Mouse (Mus musculus): ENCODE data around the gene Stac3. TPM values are rescaled to one million over a fixed set of nuclear protein-coding genes. Genes with fewer than 3 reads are reported as not detected.

Gene Stac3
- polyA plus RNA-seq (2012; rRNA removed): 1.5 and 5.8 TPM in 2 replicates

DNA sequence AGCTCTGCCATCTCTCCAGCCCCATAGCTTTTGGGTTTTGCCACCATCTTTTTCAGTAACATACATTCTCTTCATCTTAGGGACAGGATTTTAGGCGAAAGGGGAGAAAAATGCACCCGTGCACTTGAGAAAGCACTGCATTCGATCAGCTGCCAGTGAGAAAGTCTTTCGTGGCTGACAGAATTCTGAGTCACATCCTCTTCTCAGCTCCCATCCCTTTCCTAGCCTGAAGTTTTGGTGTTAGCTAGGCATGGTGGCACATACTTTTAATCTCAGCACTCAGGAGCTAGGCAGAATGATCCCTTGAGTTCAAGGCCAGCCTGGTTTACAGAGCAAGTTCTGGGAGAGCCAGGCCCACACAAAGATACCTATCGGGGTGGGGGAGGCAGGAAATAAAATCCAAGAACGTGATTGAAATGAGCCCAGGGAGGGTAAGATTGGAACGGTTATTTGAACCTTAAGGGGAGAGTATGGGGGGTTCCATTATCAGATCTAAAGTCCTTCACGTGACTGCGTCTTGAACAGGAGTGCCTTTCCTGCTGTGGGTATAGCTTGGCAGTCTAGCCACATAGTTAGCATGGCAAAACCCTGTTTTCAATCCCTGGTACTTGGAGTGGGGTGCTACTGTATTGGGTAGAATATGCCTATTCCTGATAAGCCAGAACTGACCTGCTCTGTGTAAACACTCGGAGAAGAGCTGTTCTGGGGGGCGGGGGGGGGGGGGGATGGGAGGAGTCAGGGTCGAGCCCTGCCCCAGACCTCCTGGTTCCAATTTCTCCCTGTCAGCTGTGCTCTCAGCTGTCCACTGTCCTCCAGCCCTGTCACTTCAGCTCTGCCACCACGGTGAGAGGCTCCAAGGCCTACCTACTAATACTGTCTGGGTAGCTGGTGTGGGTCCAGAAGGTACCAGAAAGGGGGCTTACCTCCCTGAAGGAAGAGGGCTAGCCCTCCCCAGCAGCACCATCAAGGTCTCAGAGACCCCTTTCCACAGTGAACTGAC is at the start of gene Stac3:
TSS of gene Stac3 (plus strand) at position 793 of the 1,000 bp plus-strand sequence.
- no peak within 1 kb of the TSS for H3K4me3 ChIP-seq (replicated peaks; ENCODE audit: extremely low read depth, low read depth, low read length)
- H3K4me1 ChIP-seq (ENCODE audit: control insufficient read depth, insufficient read depth, low read length): no peaks in the 10 kb centered on the region
- DNase-seq: no peak
- TF ChIP-seq CTCF (IDR thresholded peaks at IDR 0.05; ENCODE audit: insufficient read depth, low read length) (no peak), POLR2A (IDR thresholded peaks at IDR 0.05; ENCODE audit: borderline replicate concordance, extremely low read depth, low read depth, low read length) (no peak)
- 60% methylated on average over 13 of the region's 13 CpGs for WGBS

DNA sequence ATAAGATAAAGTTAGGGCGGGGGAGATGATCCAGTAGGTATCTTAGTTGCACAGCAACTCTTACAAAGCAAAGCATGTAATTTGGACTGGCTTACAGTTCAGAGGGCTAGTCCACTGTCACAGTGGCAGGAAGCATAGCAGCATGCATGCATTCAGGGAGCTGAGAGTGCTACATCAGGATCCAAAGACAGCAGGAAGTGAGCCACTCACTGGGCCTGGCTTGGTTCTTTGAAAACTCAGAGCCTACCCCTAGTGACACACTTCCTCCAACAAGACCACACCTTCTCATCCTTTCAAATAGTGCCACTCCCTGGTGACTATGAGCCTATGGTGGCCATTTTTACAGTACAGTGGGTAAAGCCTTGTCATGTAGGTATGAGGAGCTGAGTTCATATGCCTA is 47.8 kb upstream of the Stac3 start:
- H3K4me3 ChIP-seq (replicated peaks; ENCODE audit: extremely low read depth, low read depth, low read length): no peak overlapping the region
- 98% methylated on average over 1 of the region's 1 CpGs for WGBS
- TF ChIP-seq CTCF (IDR thresholded peaks at IDR 0.05; ENCODE audit: insufficient read depth, low read length): no peak
- TF ChIP-seq POLR2A (IDR thresholded peaks at IDR 0.05; ENCODE audit: borderline replicate concordance, extremely low read depth, low read depth, low read length): no peak
- no peaks in the 10 kb centered on the region for H3K4me1 ChIP-seq (ENCODE audit: control insufficient read depth, insufficient read depth, low read length)
- no peak for DNase-seq

DNA sequence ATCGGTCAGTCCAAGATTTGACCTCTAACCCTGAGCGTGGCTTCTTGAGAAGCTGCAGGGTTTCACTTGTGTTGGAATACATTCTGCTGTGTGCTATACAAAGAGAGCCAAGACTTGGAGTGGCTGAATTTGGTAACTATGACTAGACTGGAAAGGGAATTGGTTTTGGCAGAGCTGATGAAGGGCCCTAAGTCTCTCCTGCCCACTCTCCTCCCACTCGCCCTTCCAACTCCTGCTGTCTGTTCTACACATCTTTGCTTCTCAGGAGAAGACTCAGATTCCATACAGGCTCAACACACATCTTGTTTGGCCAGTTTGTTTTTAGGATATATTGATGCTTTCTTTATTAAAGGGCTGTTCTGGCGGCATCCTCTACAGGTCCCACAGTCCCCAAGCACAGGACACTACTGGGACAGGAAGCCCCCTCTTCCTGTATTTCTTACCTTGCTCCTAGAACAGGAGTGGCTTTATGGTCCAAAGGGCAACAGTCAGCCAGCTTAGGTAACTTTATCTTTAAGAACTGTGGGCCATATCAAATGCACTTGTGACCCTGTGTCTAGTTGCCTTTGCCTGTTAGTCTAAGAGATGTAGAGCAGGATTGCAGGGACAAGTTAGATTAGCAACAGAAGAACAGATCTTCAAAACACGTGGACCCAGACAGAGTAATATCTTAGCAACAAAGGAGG is 38.9 kb upstream of the Stac3 start:
- WGBS: 81% methylated on average over 5 of the region's 5 CpGs
- Histone ChIP-seq H3K4me3 (replicated peaks; ENCODE audit: extremely low read depth, low read depth, low read length) (no peak overlapping the region), H3K4me1 (ENCODE audit: control insufficient read depth, insufficient read depth, low read length) (no peaks in the 10 kb centered on the region)
- TF ChIP-seq POLR2A (IDR thresholded peaks at IDR 0.05; ENCODE audit: borderline replicate concordance, extremely low read depth, low read depth, low read length): no peak
- TF ChIP-seq CTCF (IDR thresholded peaks at IDR 0.05; ENCODE audit: insufficient read depth, low read length): no peak
- no peak for DNase-seq

DNA sequence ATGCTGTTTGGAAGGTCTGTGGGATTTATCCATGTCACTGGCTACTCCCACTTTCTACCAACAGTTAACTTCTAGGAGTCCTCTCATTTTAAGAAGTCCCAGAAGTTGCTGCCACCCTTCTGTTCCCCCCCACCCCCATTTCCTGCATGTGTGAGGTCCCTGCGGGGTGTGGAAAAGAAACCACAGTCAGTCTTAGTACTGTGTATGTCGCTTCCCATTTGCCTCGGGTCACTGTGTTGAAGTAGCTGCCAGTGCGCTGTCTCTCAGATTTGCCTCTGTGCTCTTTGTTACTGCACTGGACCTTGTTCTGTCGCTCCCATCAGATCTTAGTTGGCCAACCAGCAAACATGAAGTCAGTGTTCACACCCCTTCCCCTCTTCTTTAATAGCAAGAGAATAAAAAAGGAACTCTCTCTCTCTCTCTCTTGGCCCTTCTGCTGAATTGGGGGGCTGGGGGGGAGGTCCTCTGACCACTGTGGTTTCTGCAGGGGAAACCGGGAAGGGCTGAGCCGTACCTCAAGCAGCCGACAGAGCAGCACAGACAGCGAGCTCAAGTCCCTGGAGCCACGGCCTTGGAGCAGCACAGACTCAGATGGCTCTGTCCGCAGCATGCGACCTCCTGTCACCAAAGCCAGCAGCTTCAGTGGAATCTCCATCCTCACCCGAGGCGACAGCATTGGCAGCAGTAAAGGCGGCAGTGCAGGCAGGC is 30.1 kb upstream of the Stac3 start:
- Histone ChIP-seq H3K4me1 (ENCODE audit: control insufficient read depth, insufficient read depth, low read length) (no peaks in the 10 kb centered on the region), H3K4me3 (replicated peaks; ENCODE audit: extremely low read depth, low read depth, low read length) (no peak overlapping the region)
- TF ChIP-seq POLR2A (IDR thresholded peaks at IDR 0.05; ENCODE audit: borderline replicate concordance, extremely low read depth, low read depth, low read length) (no peak), CTCF (IDR thresholded peaks at IDR 0.05; ENCODE audit: insufficient read depth, low read length) (no peak)
- no peak for DNase-seq
- WGBS: 54% methylated on average over 15 of the region's 15 CpGs

DNA sequence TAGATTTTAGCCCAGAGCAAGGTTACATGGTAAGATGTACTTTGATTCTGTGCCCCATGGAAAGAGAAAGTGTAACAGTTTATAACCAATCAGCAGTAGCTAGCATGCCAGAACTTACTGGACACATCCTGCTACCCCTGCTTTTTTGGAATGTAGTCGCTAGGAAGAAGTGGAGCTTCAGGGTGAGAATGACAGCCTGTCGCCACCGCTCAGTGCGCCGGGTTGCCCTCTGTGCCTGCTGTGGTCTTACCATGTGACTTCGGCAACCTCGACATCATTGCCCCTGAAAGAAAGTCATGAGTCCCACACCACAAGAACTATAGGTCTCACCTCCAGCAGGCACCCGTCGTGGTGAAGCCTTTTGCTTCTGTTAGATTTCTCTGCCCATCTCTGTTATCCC is 28.8 kb upstream of the Stac3 start:
- H3K4me3 ChIP-seq (replicated peaks; ENCODE audit: extremely low read depth, low read depth, low read length): no peak overlapping the region
- no peaks in the 10 kb centered on the region for H3K4me1 ChIP-seq (ENCODE audit: control insufficient read depth, insufficient read depth, low read length)
- 71% methylated on average over 9 of the region's 9 CpGs for WGBS
- DNase-seq: no peak
- TF ChIP-seq CTCF (IDR thresholded peaks at IDR 0.05; ENCODE audit: insufficient read depth, low read length): no peak
- TF ChIP-seq POLR2A (IDR thresholded peaks at IDR 0.05; ENCODE audit: borderline replicate concordance, extremely low read depth, low read depth, low read length): no peak

DNA sequence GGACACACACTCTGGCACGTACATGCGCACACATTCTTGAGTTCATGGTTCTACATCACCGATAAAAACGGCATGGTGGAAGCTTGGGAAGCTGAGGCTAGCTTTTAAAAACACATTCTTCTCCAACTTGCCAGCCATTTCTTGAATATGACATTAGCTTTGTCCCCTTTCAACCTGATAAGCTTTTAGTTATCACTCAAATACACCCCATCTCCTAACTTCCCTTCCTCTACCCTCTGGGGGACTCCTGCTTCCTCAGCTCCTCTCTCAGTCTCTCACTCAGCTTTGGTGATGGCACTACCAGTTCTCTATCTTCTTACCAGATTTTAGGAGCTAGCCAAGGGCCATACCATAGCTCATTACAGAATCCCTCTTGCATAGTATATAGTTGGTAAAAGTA is 26.3 kb upstream of the Stac3 start:
- DNase-seq: no peak
- 94% methylated on average over 4 of the region's 4 CpGs for WGBS
- TF ChIP-seq POLR2A (IDR thresholded peaks at IDR 0.05; ENCODE audit: borderline replicate concordance, extremely low read depth, low read depth, low read length): no peak
- TF ChIP-seq CTCF (IDR thresholded peaks at IDR 0.05; ENCODE audit: insufficient read depth, low read length): no peak
- Histone ChIP-seq H3K4me1 (ENCODE audit: control insufficient read depth, insufficient read depth, low read length) (no peaks in the 10 kb centered on the region), H3K4me3 (replicated peaks; ENCODE audit: extremely low read depth, low read depth, low read length) (no peak overlapping the region)

DNA sequence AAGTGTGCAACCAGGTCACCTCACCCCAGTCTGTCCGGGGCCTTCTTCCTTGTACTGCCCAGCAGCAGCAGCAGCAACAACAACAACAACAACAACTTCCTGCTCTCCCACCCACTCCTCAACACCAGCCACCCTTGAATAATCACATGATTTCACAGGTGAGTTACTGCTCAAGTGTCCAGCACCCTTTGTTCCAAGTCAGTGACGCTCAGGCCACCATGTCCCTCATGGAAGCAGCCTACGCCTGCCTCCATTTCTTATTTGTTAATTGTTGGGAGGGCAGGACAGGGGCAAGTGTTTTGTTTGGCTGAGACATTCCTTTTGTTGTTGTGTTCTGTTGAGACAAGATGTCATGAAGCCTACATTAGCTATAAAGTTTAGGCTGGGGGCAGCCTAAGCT is 24.9 kb upstream of the Stac3 start:
- WGBS: 84% methylated on average over 3 of the region's 3 CpGs
- Histone ChIP-seq H3K4me1 (ENCODE audit: control insufficient read depth, insufficient read depth, low read length) (no peaks in the 10 kb centered on the region), H3K4me3 (replicated peaks; ENCODE audit: extremely low read depth, low read depth, low read length) (no peak overlapping the region)
- TF ChIP-seq POLR2A (IDR thresholded peaks at IDR 0.05; ENCODE audit: borderline replicate concordance, extremely low read depth, low read depth, low read length): no peak
- TF ChIP-seq CTCF (IDR thresholded peaks at IDR 0.05; ENCODE audit: insufficient read depth, low read length): no peak
- no peak for DNase-seq

DNA sequence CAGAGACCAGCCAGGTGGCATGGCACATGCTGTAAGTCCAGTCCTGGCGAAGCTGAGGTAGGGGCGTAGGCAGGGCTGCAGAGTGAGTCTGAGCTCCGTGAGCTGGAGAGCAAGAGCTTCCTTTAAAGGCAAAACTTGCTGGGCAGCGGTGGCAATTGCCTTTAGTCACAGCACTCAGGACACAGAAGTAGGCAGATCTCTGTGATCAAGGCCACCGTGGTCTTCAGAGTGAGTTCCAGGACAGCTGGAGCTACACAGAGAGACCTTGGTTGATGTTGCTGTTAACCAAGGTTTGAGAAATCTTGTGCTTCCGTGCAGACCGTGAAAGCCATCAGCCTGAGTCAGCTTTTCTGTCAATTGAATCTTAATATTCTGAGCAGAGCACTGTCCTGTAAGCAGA is 24.2 kb upstream of the Stac3 start:
- no peak for DNase-seq
- Histone ChIP-seq H3K4me3 (replicated peaks; ENCODE audit: extremely low read depth, low read depth, low read length) (no peak overlapping the region), H3K4me1 (ENCODE audit: control insufficient read depth, insufficient read depth, low read length) (no peaks in the 10 kb centered on the region)
- 84% methylated on average over 7 of the region's 7 CpGs for WGBS
- TF ChIP-seq POLR2A (IDR thresholded peaks at IDR 0.05; ENCODE audit: borderline replicate concordance, extremely low read depth, low read depth, low read length) (no peak), CTCF (IDR thresholded peaks at IDR 0.05; ENCODE audit: insufficient read depth, low read length) (no peak)

DNA sequence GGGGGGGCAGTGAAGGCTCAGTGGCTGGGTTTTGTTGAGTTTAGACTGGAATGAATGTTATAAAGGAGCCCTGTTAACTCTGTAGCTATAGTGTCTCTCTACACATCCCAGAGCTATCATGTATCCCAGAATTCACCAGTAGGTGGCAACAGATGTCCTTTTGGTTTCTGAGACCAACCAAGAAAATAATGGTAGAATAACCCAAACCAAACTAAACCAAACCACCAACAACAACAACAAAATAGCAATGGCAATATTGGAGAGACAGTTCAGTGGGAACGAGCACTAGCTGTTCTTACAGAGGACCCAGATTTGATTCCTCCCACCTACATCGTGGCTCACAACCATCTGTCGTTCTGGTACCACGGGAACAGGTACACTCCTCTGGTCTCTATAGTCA is 22.4 kb upstream of the Stac3 start:
- H3K4me3 ChIP-seq (replicated peaks; ENCODE audit: extremely low read depth, low read depth, low read length): no peak overlapping the region
- TF ChIP-seq POLR2A (IDR thresholded peaks at IDR 0.05; ENCODE audit: borderline replicate concordance, extremely low read depth, low read depth, low read length): no peak
- no peak for TF ChIP-seq CTCF (IDR thresholded peaks at IDR 0.05; ENCODE audit: insufficient read depth, low read length)
- 95% methylated on average over 4 of the region's 4 CpGs for WGBS
- DNase-seq: no peak
- H3K4me1 ChIP-seq (ENCODE audit: control insufficient read depth, insufficient read depth, low read length): no peaks in the 10 kb centered on the region

Data from lung, adult 2 months (tissue).